Mouse (Mus musculus): ENCODE measurements around the gene Arhgap10.

Arhgap10 gene

DNA sequence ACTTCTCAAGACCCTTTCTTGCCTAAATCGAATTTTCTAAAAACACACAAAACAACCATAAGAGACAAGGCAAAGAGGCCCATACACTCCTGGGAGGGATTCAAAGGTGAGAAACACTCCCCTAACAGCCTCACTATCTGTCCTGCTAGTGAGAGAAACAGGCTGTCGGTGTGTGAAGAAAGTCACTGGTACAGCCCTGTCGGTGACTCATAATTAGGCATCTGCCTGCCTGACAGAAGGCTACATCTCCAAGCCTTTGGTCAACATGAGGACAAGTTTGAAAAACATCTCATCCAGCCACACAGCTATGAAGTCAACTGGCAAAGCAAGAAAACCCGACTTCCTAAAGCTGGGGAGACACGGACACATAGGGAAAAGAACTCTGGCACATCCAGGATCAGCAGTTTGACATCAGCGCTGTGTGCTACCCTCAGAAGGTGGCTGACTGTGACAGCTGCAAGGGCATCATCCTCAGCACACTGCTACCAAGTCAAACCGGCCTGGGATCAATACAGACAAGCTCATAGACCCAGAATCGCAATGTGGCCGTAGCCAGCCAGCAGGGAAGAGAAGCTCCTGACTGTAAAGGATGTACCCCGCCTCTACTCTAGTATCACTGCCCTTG, 30.1 kb downstream of the Arhgap10 start:
- in situ Hi-C loops (cut with MboI), result no loop called here

DNA sequence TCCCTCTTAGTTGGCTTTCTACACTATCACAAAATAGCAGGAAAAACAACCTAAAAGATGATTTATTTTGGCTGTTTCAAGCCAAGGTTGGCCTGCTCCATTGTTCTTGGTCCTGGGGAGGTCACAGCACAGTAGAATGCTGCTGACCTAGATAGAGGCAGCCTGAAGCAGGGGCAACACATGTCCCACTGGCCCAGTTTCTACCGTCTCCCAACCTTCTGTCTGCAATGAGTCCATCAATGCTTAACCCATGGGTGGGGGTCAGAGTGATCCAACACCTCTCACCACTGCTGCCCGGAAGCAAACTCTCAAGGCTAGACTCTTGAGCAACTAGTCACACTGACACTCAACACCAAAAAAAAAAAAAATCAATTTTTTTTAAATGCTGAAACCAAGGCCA, 31.0 kb downstream of the Arhgap10 start:
- in situ Hi-C loops (cut with MboI), result no loop called here

DNA sequence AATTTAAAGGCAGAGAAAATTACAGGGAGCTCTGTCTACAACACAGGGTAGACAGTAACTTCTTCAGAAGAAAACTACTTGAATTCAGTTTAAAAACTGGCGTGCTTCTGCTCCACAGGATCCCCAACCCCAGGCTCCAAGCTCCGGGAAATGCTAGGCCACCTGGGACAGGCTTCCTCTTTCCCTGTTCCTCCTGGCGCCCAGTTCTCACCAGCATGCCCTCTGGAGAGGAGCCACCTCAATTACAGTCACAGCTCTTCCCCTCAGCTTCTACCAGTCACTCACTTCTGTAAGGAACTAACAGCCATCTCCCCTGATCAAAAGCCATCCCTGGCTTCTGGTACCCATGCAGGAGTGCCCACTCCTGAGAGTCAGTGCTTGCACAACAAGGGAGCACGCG, 32.9 kb downstream of the Arhgap10 start:
- in situ Hi-C loops (cut with MboI), result no loop called here

DNA sequence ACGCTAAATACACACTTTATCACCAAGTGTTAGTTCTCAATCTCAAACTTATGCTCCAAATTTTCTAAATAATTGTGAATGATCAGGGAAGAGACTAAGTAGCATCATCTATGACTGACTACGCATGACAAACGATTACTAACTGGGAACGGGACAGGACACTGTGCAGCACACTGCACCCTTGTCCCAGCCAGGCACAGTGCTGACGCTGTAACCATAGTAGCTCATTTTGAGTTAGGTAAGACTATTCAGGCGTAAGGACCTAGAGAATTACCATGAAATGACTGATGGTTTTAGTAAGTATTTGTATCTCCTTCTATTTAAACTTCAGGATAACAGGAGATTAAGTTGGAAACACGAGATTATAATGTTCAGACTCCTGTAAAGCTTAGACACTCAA, 33.5 kb downstream of the Arhgap10 start:
- in situ Hi-C loops (cut with MboI), result no loop called here

DNA sequence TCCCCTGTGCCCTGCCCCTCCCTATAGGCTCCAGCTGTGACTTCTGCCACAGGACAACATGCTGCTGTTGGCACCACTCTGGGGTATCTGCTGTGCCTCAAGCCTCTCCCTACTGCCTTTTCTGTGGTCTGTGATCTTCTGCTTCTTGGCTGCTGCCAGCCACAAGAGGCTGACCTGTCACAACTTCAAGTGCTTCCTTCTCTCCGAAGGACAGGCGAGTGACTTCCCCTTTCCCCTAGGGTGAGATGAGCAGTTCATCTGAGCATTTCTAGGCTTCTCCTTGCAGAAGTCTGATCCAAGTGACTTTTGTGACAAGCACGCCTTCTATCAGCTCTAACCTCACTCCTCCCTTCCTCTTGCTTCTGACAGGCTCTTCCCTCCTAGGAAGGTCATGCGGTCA, 34.1 kb downstream of the Arhgap10 start:
- in situ Hi-C loops (cut with MboI), result no loop called here

DNA sequence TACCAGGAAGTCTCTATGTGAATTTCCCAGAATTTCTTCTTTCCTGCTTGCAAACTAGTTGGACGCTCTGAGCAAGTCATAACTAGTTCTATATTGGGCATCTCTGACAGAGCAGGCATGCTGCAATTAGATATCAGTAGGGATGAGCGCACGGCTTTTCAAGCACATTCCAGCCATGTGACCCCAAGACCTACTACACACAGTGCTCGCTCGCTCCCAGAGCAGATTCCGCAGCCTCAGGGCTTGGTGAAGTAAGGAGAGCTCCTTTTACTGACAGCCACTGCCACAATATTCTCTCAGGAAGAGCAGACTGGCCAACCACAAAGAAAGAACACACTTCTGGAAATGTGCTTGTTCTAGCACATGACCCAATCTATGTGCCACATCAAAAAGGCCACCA, 36.0 kb downstream of the Arhgap10 start:
- in situ Hi-C loops (cut with MboI), result no loop called here

DNA sequence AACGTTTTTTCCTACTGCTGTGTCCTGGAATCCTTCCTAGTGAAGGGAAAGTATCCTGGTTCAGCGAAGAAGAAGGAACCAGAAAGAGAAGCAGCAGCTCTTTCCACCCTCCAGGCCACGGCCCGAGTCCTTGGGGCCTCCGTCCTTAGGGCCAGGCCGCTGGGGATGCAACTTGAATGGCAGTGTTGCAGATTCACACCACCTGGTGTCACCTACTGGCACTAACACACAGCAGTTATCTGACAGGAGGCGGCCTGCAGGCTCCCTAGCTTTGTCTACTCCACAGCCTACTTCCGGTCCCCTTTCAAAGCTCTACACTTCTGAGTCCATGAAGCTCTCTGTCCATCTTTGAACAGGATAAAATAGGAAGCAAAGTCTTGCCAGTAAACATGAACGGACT, 37.8 kb downstream of the Arhgap10 start:
- in situ Hi-C loops (cut with MboI), result no loop called here

DNA sequence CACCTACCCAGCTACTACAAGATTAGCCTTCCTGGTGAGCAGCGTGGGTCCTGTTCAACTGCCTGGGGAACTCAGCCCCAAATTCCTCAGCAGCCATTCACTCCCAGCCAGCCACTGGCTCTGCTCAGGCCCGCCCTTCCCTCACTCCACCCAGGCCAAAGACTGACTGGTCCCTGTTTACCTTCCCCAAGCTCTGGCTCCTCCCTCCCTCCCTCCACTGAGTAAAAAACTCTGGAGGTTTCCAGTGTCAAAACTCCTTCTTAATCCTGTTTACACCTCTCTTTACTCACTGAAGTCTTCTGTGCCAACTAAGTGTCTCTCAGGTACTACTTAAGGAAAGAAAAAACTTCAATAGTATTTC, 38.9 kb downstream of the Arhgap10 start:
- in situ Hi-C loops (cut with MboI), result no loop called here

DNA sequence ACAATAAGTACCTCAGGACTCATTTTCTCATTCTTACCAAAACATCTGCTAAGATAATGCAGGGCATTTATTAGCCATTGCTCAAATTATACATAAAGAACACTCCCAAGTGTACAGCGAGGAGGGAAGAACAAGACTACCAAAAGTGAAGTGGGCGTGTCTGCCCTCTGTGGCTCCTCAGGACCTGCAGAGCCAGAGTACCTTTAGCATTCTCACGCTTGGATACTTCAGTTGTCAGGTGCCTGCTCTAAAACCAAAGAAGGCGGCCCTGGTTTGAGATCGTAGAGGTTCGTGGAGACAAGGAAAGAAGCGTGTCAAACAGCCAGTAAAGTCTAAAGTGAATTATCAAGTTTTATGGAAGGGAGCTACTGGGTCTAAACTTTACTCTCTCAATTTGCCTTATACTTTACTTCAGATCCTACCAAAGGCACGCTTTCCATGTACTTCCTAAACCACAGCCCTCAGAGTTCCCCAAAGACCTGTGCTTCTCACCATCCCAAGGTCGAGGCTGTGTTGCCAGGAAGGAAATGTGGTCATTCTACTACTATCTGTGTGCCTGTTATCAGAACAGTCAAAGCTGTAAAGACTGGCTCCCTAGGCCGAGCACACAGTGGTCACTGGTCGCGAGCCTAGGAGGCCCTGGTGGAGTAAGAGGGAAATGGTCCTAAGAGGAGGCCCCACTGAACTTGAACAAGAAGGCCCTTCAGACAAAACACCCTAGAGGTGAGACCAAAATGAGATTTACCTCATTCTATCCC, 39.4 kb downstream of the Arhgap10 start:
- in situ Hi-C loops (cut with MboI), result no loop called here

DNA sequence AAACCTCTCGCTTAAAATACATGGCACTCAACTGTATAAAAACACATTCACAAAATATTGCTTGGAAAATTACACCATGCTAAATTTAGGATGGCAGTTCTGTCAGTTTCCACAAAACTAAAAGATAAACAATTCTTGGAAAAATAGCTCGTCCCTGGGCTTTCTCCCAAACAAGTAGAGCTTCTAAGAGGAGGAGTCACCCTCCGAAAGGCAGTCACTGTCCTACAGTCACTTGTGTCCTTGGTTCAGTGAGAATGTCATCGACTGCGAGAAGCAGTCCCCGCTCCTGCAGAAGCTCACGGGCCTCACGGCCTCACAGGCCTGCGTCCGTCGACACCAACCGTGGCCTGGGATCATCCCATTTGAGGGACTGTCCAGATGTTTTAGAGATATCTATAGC, 40.1 kb downstream of the Arhgap10 start:
- in situ Hi-C loops (cut with MboI), result no loop called here

DNA sequence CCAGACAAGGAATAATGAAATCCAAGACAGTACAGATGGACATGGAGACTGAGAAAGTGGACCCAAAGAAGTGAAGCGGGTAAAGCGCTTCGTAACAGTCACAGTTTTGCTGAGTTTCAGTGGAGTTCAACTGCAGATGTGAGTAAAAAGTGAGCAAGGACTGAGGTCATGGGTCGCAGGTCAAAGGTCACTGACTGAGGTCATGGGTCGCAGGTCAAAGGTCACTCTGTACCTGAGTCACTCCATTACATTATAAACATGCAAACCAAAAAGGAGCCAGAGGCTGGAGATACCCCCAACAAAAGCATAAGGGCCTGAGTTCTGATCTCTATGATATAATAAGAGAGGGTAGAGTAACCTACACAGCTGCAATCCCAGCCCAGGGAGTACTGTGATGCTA, 43.1 kb downstream of the Arhgap10 start:
- in situ Hi-C loops (cut with MboI), result no loop called here

DNA sequence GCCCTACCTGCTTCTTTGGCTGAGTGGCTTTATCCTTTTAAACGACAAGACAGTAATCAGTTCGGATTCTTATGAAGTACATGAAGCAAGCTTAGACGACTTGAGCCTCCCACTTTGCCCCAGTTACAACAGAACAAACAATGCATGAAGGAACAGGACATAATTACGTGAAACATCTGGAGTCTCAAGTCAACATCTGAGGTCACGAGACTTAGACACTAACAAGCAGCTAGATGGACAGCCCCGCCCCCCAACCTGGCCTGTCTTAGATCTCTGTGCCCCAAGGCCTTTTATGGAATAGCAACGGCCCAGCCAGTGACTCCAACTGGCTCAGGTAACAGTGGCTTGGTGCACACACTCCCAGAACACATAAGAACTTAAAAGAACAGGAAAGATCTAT, 44.0 kb downstream of the Arhgap10 start:
- in situ Hi-C loops (cut with MboI), result no loop called here

DNA sequence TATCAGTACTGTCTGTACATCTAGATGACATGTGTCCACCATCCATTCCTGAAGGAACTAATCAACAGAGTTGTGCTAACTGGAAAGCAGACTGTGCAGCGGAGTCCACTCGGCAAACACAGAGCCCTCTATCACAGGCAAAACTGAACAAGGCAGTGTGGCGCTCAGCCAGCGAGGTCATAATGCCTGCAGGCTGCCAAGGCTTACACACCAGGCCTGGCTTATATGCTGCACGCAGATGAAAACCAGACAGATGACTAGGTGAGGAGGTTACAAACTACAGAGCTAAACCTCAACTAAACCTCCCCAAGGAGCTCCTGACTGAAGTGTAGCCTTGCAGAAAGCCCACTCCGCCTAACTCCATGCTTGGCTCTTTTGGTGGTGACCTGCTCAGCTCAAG, 44.4 kb downstream of the Arhgap10 start:
- in situ Hi-C loops (cut with MboI), result no loop called here

DNA sequence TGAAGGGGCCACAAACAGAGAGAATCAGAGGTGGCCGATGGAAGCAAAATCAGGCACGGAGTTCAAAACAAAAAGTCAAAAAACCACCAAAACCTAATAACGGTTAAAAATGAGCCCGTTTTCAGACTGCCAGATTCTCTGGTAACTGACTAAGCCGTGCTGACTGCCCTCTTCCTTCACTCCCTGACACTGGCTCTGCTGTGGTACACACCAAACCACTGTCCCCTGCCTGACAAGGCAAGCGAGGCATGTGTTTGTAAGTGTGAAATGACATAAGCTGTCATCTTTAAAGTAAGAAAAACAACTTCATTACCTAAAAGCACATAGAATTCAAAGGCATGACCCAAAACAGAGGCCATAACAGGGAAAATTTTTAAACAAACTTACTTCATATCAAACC, 56.4 kb downstream of the Arhgap10 start:
- in situ Hi-C loops (cut with MboI), result no loop called here

DNA sequence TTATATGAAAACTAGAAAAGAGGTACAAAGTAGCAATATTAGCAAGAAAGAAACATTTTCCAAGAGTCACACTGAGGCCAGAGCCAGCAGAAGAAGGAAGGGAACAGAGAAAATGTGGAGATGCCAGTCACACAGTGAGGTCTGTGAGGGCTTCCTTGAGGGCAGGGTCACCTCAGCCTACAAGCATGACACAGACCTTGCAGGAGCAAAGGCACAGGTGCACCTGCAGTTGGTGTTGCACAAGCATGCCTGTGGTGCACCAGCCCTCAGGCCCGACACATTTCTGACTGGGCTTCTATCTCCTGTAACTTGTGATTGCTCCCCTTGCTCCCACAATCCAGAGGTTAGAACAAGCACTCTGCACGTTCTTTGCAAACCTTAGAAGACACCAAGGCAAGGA, 57.4 kb downstream of the Arhgap10 start:
- in situ Hi-C loops (cut with MboI), result no loop called here

DNA sequence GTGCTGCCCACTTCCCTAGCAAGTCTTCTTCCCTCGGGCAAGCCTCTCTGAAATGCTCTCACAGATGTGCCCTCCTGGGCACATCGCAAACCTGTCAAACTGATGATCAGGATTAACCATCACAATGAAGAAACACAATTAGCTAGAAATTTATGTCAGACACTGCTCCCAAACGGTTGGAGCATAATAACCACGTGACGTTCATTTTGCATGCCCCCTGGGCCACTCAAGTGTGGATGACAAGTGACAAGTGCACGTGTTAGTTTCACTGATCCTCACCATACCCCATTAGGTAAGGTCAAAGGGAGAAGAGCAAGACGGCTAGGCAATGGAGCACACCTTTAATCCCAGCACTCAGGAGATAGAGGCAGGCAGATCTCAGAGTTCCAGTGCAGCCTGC, 58.1 kb downstream of the Arhgap10 start:
- in situ Hi-C loops (cut with MboI), result no loop called here

DNA sequence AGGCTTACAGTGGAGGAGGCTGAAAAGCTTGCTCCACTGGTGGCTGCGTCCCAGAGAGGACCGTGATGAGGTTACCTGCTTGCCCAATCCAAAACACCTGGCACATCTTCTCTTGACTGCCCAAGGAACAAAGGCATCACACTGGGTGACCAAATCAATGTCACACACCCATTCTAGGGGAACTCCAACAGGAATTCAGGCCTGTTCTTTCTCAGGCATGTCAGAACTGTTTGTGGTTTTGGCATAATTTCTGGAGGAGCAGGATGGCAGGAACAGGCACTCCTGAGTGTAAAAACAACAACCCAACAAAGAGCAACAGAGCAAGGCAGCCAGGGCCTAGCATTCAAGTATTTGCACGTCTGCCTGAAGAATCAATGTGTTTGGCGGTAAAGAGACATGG, 59.2 kb downstream of the Arhgap10 start:
- in situ Hi-C loops (cut with MboI), result no loop called here

DNA sequence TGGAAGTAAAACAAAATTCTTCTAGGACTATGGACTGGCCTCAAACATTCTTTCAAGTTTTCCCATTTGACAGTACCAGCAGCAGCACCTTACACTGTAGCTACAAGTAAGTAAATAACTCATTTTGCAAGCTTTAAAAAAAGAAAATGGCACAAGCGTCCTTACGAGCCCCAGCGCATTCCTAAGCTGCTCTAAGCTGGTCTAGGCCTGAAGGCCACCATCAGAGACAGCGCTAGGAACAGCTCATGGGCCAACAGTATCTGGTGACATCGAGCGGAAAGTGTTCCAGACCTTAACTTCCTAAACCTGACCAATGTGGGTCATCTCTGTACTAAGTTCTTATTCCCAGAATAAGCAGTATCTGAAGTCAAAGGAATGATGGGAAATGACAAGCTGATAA, 61.5 kb downstream of the Arhgap10 start:
- in situ Hi-C loops (cut with MboI), result no loop called here

DNA sequence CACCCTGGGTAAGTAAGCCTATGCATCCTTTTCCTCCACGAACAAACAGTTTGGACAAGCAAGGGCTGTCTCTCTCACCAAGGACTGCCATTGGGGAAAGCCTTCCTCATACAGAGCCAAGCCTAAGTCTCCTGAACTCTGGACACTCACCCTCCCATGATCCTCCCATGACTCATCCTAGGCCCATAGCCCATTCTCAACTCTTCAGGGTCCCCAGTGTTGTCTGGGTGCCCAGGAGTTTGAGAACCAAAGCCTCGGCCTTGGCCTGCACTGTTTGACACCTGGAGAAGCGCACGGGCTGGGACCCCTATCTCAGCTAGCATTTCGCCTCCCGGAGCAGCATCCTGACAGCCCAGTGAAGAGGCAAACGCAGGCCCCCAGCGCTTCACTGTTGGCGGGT, 63.9 kb downstream of the Arhgap10 start:
- in situ Hi-C loops (cut with MboI), result no loop called here

DNA sequence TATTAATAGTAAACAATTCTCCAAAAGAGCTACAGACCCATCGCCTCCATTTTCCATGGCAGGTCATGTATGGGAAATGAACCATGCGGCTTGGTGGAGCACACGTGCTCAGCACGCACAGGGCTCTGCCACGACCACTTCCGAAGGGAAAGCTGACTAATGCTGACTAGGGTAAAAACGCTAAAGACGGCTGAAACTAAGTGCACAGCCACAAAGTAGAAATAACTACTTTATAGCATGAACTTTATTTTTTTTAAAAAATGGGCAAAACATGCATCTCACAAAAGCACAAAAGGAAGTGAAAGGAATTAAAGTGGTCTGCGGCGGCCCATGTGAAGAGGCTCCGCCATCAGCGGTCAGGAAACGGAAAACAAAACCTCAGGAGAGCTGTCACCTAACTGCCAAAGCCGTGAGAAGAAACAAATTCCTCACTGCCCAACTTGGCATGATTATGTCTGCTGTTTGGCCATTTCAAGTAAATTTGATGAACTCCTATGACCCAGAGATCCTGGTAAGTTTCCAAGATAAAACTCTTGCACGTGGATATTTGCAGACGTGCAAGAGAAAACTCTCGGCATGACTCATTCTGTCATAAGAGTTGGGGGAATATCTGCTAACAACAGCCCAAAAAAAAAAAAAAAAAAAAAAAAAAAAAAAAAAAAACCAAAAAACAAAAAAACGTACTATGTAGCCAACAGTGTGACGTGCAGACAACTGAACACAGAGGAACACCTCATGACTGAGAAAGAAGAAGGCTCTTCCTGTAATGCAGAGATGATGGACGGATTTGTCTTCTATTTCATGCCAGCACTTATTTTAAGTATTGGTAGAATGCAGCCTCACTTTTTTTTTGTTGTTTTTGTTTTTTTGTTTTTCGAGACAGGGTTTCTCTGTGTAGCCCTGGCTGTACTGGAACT, 66.0 kb downstream of the Arhgap10 start:
- in situ Hi-C loops (cut with MboI), result no loop called here

DNA sequence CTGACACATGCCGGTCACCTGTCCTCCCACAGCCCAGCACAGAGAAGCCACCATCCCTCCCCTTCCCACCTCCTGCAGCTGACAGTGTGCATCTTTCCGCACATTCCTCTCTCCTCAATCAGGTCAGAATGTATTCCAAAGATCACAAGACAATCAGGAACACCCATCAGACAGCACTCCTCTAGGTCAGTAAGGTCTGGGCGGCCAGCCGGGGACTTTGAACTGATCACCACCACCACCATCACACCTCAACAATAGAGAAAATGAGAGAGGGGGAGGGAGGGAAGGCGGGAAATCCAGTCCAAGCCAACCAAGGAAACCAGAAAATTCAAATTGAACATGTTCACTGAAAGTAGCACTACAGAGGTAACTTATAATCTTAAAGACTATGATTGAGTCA, 66.7 kb downstream of the Arhgap10 start:
- in situ Hi-C loops (cut with MboI), result no loop called here

DNA sequence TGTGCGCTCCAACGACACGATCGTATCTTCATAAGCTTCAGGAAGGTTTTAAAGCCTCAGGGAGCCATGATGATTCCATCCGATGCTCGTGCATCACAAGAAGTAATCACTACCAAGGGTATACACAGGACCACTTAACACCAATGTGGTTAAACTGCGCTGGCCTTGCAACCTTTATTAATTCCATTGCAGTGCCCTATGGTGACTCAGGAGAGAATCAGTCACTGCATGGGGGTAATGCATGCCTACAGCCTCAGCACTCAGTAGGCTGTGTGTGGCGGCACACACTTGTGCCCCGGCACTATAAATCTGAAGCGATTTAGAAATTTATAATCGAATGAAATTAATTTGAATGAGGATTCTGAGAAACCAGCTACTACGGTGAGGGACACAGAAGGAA, 71.5 kb downstream of the Arhgap10 start:
- in situ Hi-C loops (cut with MboI), result no loop called here

DNA sequence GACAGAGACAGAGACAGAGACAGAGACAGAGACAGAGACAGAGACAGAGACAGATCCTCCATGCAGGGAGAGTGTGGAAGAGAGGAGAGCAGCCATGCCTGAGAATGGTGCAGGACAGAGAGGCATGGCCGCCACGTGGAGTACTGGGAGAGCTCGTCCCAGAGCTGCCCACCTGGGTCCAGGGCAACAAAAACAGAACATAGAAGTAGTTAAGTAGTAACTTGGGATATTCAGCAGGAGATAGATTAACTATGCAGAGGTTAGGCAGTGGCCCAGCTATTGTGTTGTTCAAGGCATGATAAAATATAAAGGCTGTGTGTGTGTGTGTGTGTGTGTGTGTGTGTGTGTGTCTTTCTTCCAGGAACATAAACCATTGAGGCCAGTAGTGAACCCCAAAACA, 72.1 kb downstream of the Arhgap10 start:
- in situ Hi-C loops (cut with MboI), result no loop called here

Data from mature B cell (primary cell).